In the genomic region with DNA sequence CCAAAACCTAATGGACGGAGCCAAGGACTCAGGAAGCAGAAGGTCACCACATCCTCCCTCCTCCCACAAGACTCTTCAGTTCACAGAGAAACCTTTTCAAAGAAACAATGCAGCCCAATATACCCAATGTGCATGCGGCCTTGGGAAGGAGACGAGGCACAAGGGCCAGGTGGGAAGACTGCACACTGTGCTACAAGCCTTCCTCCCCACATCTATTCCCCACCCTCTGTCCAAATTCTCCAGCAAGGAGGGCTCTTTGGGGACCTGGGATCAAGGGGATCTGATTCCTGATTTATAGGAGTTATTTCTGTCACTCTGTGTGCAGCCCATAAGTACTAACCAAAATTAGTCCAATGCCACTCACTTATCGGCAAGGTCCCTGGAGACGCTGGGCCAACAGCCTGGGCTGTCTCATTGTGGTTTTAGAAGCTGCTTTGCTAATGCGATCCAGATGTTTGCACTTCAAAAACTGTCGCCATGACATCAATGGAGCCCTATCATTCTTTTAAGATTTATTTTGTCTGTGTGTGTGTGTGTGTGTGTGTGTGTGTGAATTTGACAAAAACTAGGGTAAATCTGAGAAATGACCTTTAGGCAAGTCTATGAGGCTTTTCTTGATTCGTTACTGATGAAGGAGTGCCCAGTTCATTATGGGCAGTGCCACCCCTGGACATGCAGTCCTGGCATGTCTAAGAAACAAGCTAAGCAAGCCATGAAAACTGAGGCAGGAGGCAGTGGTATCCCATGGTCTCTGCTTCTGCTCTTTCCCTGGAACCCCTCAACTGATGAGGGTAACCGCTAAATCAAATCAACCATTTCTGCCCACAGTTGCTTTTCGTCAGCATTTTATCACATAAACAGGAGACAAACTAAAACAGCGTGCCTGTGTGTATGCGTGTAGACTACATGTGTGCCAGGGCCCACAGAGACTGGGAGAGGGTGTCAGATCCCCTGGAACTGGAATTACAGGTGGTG, we compare ENCODE assay signal across 11 mouse cellular contexts.
DNase-seq lines count a peak whose midpoint lies in the region; ATAC-seq and TF ChIP-seq lines count a peak whose summit lies in the region.
"Had no signal": no experiment of that assay in that cellular context is flagged by ENCODE, and none has a peak within 500 bp of the region (broad histone marks: within the 10 kb centered on the region; RNA-seq: fewer than 3 reads in every experiment).

No protein-coding gene starts in this region.

- H3K27ac ChIP-seq in cerebellum, adult 2 months (ENCODE audit: insufficient read depth, low read length) = peak overlapping the region; percentile 98
- peak overlapping the region; percentile 88 for H3K27ac ChIP-seq in midbrain, embryonic 12.5 days (replicated peaks)
- H3K27ac ChIP-seq: liver, embryonic 14.5 days had no signal

- no peak overlapping the region for H3K9ac ChIP-seq in midbrain, embryonic 12.5 days (replicated peaks)
- H3K9ac ChIP-seq: liver, embryonic 14.5 days had no signal

- peaks cover 58% of the 10 kb centered on the region for H3K4me1 ChIP-seq in cerebellum, adult 2 months (ENCODE audit: control insufficient read depth, insufficient read depth, low read length)
- peaks cover 47% of the 10 kb centered on the region for H3K4me1 ChIP-seq in midbrain, embryonic 12.5 days

- peak in 1 of 2 experiments; percentile 48 for DNase-seq in cerebellum, adult 2 months
- no peak for DNase-seq in cerebellum, adult 9-10 months
- DNase-seq in embryo, embryonic 10 days (ENCODE audit: low spot score) = peak; percentile 82
- peak; percentile 79 for DNase-seq in forelimb bud, embryonic 11.5 days (ENCODE audit: low read depth, low spot score)
- no peak for DNase-seq in frontal cortex, postnatal 14 days (ENCODE audit: low spot score in 2 of 2)
- DNase-seq in urinary bladder, postnatal 10 days (ENCODE audit: low spot score) = no peak
- DNase-seq in heart, adult 9 months (ENCODE audit: low spot score in 2 of 2) = no peak
- DNase-seq: B cell, adult 2 months; thymus, postnatal 25 days had no signal

- no peaks in the 10 kb centered on the region for H3K9me3 ChIP-seq in midbrain, embryonic 12.5 days

- WGBS in cerebellum, adult 2 months = 76% methylated on average over 12 of the region's 12 CpGs
- WGBS in midbrain, embryonic 12.5 days = 67% methylated on average over 12 of the region's 12 CpGs

- no peak for TF ChIP-seq POLR2A in cerebellum, adult 2 months (IDR thresholded peaks at IDR 0.05; ENCODE audit: borderline replicate concordance, insufficient read depth, low read length)

- H3K36me3 ChIP-seq in midbrain, embryonic 12.5 days = no peaks in the 10 kb centered on the region

- TF ChIP-seq CTCF in cerebellum, adult 2 months (IDR thresholded peaks at IDR 0.05; ENCODE audit: borderline replicate concordance, insufficient read depth, low read depth, low read length) = no peak

- H3K4me2 ChIP-seq in midbrain, embryonic 12.5 days (replicated peaks) = peak overlapping the region; percentile 66

- ATAC-seq in midbrain, embryonic 12.5 days (ENCODE audit: low FRiP score, low read depth) = no peak

- H3K4me3 ChIP-seq in cerebellum, adult 2 months (replicated peaks; ENCODE audit: insufficient read depth, low read depth, low read length) = no peak overlapping the region
- H3K4me3 ChIP-seq in midbrain, embryonic 12.5 days = no peak overlapping the region

- no peaks in the 10 kb centered on the region for H3K27me3 ChIP-seq in cerebellum, adult 2 months (ENCODE audit: control insufficient read depth, insufficient read depth, low read length)
- H3K27me3 ChIP-seq in midbrain, embryonic 12.5 days = peaks cover 29% of the 10 kb centered on the region

Comparison
In these comparisons a context has a peak if more than half of its experiments do, and no peak if none do; other contexts are left out.
1. DNase-seq: peak in embryo, embryonic 10 days (single experiment) and forelimb bud, embryonic 11.5 days (single experiment); none in cerebellum, adult 9-10 months (single experiment), frontal cortex, postnatal 14 days (0 of 2), urinary bladder, postnatal 10 days (single experiment) and heart, adult 9 months (0 of 2).